Mouse (Mus musculus): ENCODE data around the gene Fmo6. TPM values are rescaled to one million over a fixed set of nuclear protein-coding genes. Genes with fewer than 3 reads are reported as not detected.

The Fmo6 gene
- not detected in 2 replicates for polyA plus RNA-seq (2015; fragmentation: Nextera tagmentation; extraction: Ambion mirVana)

- 84% methylated on average over 6 of the region's 6 CpGs for WGBS
- Histone ChIP-seq H3K4me1 (replicated peaks; ENCODE audit: control insufficient read depth, insufficient read depth, low read length) (no peaks in the 10 kb centered on the region), H3K4me2 (ENCODE audit: low read length) (no peak within 1 kb of the TSS), H3K9me3 (ENCODE audit: control insufficient read depth, low read length) (no peaks in the 10 kb centered on the region), H3K27me3 (replicated peaks; ENCODE audit: control insufficient read depth, insufficient read depth, low read length) (no peaks in the 10 kb centered on the region), H3K36me3 (ENCODE audit: control insufficient read depth, insufficient read depth) (no peaks in the 10 kb centered on the region), H3K4me3 (replicated peaks; ENCODE audit: low read length) (no peak within 1 kb of the TSS), H3K9ac (replicated peaks; ENCODE audit: low read depth, low read length) (no peak within 1 kb of the TSS), H3K27ac (ENCODE audit: low read length) (no peak within 1 kb of the TSS)
- no peak for ATAC-seq
These were observed at the start of gene Fmo6 for GRCm38 (mm10) chr1:162937415-162937814. Gene Fmo6, minus strand, starts transcription at chr1:162937515.

GRCm38 (mm10) chr1:162986777-162987176, 49.5 kb upstream of the Fmo6 start:
- H3K4me3 ChIP-seq (replicated peaks; ENCODE audit: low read length): no peak overlapping the region
- no peaks in the 10 kb centered on the region for H3K36me3 ChIP-seq (ENCODE audit: control insufficient read depth, insufficient read depth)
- WGBS: 90% methylated on average over 1 of the region's 1 CpGs
- H3K9ac ChIP-seq (replicated peaks; ENCODE audit: low read depth, low read length): no peak overlapping the region
- H3K27ac ChIP-seq (ENCODE audit: low read length): no peak overlapping the region
- no peaks in the 10 kb centered on the region for H3K27me3 ChIP-seq (replicated peaks; ENCODE audit: control insufficient read depth, insufficient read depth, low read length)
- H3K9me3 ChIP-seq (ENCODE audit: control insufficient read depth, low read length): no peaks in the 10 kb centered on the region
- no peaks in the 10 kb centered on the region for H3K4me1 ChIP-seq (replicated peaks; ENCODE audit: control insufficient read depth, insufficient read depth, low read length)
- H3K4me2 ChIP-seq (ENCODE audit: low read length): no peak overlapping the region
- no peak for ATAC-seq

- no peaks in the 10 kb centered on the region for H3K36me3 ChIP-seq (ENCODE audit: control insufficient read depth, insufficient read depth)
- no peaks in the 10 kb centered on the region for H3K9me3 ChIP-seq (ENCODE audit: control insufficient read depth, low read length)
- no peaks in the 10 kb centered on the region for H3K4me1 ChIP-seq (replicated peaks; ENCODE audit: control insufficient read depth, insufficient read depth, low read length)
- no peak overlapping the region for H3K4me2 ChIP-seq (ENCODE audit: low read length)
- no peak overlapping the region for H3K4me3 ChIP-seq (replicated peaks; ENCODE audit: low read length)
- 91% methylated on average over 2 of the region's 2 CpGs for WGBS
- no peaks in the 10 kb centered on the region for H3K27me3 ChIP-seq (replicated peaks; ENCODE audit: control insufficient read depth, insufficient read depth, low read length)
- no peak overlapping the region for H3K27ac ChIP-seq (ENCODE audit: low read length)
- ATAC-seq: no peak
- no peak overlapping the region for H3K9ac ChIP-seq (replicated peaks; ENCODE audit: low read depth, low read length)
These were observed 48.9 kb upstream of the Fmo6 start for GRCm38 (mm10) chr1:162986121-162986748.

GRCm38 (mm10) chr1:162984428-162984827, 47.1 kb upstream of the Fmo6 start, which contains the start of gene Fmo3:
Gene Fmo3, minus strand, starts transcription at chr1:162984528.
- Histone ChIP-seq H3K4me1 (replicated peaks; ENCODE audit: control insufficient read depth, insufficient read depth, low read length) (no peaks in the 10 kb centered on the region), H3K9me3 (ENCODE audit: control insufficient read depth, low read length) (no peaks in the 10 kb centered on the region), H3K9ac (replicated peaks; ENCODE audit: low read depth, low read length) (no peak within 1 kb of the TSS), H3K27me3 (replicated peaks; ENCODE audit: control insufficient read depth, insufficient read depth, low read length) (no peaks in the 10 kb centered on the region), H3K4me2 (ENCODE audit: low read length) (no peak within 1 kb of the TSS), H3K4me3 (replicated peaks; ENCODE audit: low read length) (no peak within 1 kb of the TSS), H3K36me3 (ENCODE audit: control insufficient read depth, insufficient read depth) (no peaks in the 10 kb centered on the region), H3K27ac (ENCODE audit: low read length) (no peak within 1 kb of the TSS)
- ATAC-seq: no peak
- 80% methylated on average over 1 of the region's 1 CpGs for WGBS

- WGBS: 62% methylated on average over 2 of the region's 2 CpGs
- H3K27me3 ChIP-seq (replicated peaks; ENCODE audit: control insufficient read depth, insufficient read depth, low read length): no peaks in the 10 kb centered on the region
- no peaks in the 10 kb centered on the region for H3K4me1 ChIP-seq (replicated peaks; ENCODE audit: control insufficient read depth, insufficient read depth, low read length)
- no peak for ATAC-seq
- H3K4me2 ChIP-seq (ENCODE audit: low read length): no peak overlapping the region
- H3K4me3 ChIP-seq (replicated peaks; ENCODE audit: low read length): no peak overlapping the region
- no peak overlapping the region for H3K9ac ChIP-seq (replicated peaks; ENCODE audit: low read depth, low read length)
- no peaks in the 10 kb centered on the region for H3K36me3 ChIP-seq (ENCODE audit: control insufficient read depth, insufficient read depth)
- no peak overlapping the region for H3K27ac ChIP-seq (ENCODE audit: low read length)
- no peaks in the 10 kb centered on the region for H3K9me3 ChIP-seq (ENCODE audit: control insufficient read depth, low read length)
These were observed 26.2 kb upstream of the Fmo6 start for GRCm38 (mm10) chr1:162963556-162963955.

- H3K9me3 ChIP-seq (ENCODE audit: control insufficient read depth, low read length): no peaks in the 10 kb centered on the region
- no peak for ATAC-seq
- no peaks in the 10 kb centered on the region for H3K27me3 ChIP-seq (replicated peaks; ENCODE audit: control insufficient read depth, insufficient read depth, low read length)
- no peaks in the 10 kb centered on the region for H3K4me1 ChIP-seq (replicated peaks; ENCODE audit: control insufficient read depth, insufficient read depth, low read length)
- no peak overlapping the region for H3K27ac ChIP-seq (ENCODE audit: low read length)
- no peak overlapping the region for H3K4me3 ChIP-seq (replicated peaks; ENCODE audit: low read length)
- 87% methylated on average over 1 of the region's 1 CpGs for WGBS
- H3K36me3 ChIP-seq (ENCODE audit: control insufficient read depth, insufficient read depth): no peaks in the 10 kb centered on the region
- no peak overlapping the region for H3K4me2 ChIP-seq (ENCODE audit: low read length)
- H3K9ac ChIP-seq (replicated peaks; ENCODE audit: low read depth, low read length): no peak overlapping the region
These were observed 20.1 kb upstream of the Fmo6 start for GRCm38 (mm10) chr1:162957422-162957821.

- no peak overlapping the region for H3K27ac ChIP-seq (ENCODE audit: low read length)
- H3K9me3 ChIP-seq (ENCODE audit: control insufficient read depth, low read length): no peaks in the 10 kb centered on the region
- H3K36me3 ChIP-seq (ENCODE audit: control insufficient read depth, insufficient read depth): no peaks in the 10 kb centered on the region
- 56% methylated on average over 2 of the region's 2 CpGs for WGBS
- no peak overlapping the region for H3K4me2 ChIP-seq (ENCODE audit: low read length)
- H3K4me3 ChIP-seq (replicated peaks; ENCODE audit: low read length): no peak overlapping the region
- ATAC-seq: no peak
- H3K4me1 ChIP-seq (replicated peaks; ENCODE audit: control insufficient read depth, insufficient read depth, low read length): no peaks in the 10 kb centered on the region
- H3K27me3 ChIP-seq (replicated peaks; ENCODE audit: control insufficient read depth, insufficient read depth, low read length): no peaks in the 10 kb centered on the region
- H3K9ac ChIP-seq (replicated peaks; ENCODE audit: low read depth, low read length): no peak overlapping the region
These were observed 15.8 kb upstream of the Fmo6 start for GRCm38 (mm10) chr1:162953079-162953478.

- H3K36me3 ChIP-seq (ENCODE audit: control insufficient read depth, insufficient read depth): no peaks in the 10 kb centered on the region
- H3K9me3 ChIP-seq (ENCODE audit: control insufficient read depth, low read length): no peaks in the 10 kb centered on the region
- H3K27me3 ChIP-seq (replicated peaks; ENCODE audit: control insufficient read depth, insufficient read depth, low read length): no peaks in the 10 kb centered on the region
- 97% methylated on average over 1 of the region's 1 CpGs for WGBS
- ATAC-seq: no peak
- no peak overlapping the region for H3K27ac ChIP-seq (ENCODE audit: low read length)
- no peak overlapping the region for H3K4me3 ChIP-seq (replicated peaks; ENCODE audit: low read length)
- H3K4me2 ChIP-seq (ENCODE audit: low read length): no peak overlapping the region
- no peak overlapping the region for H3K9ac ChIP-seq (replicated peaks; ENCODE audit: low read depth, low read length)
- H3K4me1 ChIP-seq (replicated peaks; ENCODE audit: control insufficient read depth, insufficient read depth, low read length): no peaks in the 10 kb centered on the region
These were observed 12.4 kb upstream of the Fmo6 start for GRCm38 (mm10) chr1:162949763-162950162.

GRCm38 (mm10) chr1:162947934-162948333, 10.6 kb upstream of the Fmo6 start:
- Histone ChIP-seq H3K36me3 (ENCODE audit: control insufficient read depth, insufficient read depth) (no peaks in the 10 kb centered on the region), H3K4me1 (replicated peaks; ENCODE audit: control insufficient read depth, insufficient read depth, low read length) (no peaks in the 10 kb centered on the region), H3K9ac (replicated peaks; ENCODE audit: low read depth, low read length) (no peak overlapping the region), H3K27me3 (replicated peaks; ENCODE audit: control insufficient read depth, insufficient read depth, low read length) (no peaks in the 10 kb centered on the region), H3K4me2 (ENCODE audit: low read length) (no peak overlapping the region), H3K9me3 (ENCODE audit: control insufficient read depth, low read length) (no peaks in the 10 kb centered on the region), H3K4me3 (replicated peaks; ENCODE audit: low read length) (no peak overlapping the region), H3K27ac (ENCODE audit: low read length) (no peak overlapping the region)
- WGBS: 87% methylated on average over 6 of the region's 6 CpGs
- ATAC-seq: no peak

Data from forebrain, embryonic 16.5 days (tissue).